Mouse (Mus musculus): ENCODE data around the gene Gcnt3.

The Gcnt3 gene

GRCm38 (mm10) chr9:70037988-70038387 lies at the start of gene Gcnt3:
Gcnt3 (minus strand) TSS chr9:70038088.
- DNase-seq (ENCODE audit: low read depth, low spot score), result no peak

DNA sequence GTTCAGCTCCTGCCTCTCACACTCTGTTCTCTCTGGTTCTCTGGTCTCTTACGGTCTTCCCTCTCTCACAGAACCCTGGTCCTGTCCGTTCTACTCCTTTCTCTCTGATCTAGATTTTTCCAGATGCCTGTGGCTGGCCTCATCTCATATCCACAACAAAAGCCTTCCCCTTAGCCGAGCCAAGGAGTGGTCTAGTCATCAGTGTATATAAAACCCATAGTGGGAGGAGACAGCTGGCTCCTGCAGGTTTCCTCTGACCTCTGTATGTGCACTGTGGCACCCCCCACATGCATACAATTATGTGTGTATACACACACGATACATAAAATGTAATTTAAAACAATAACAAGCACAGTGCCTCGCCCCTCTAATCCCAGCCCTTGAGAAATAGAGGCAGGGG lies 49.5 kb upstream of the Gcnt3 start:
- no peak for DNase-seq (ENCODE audit: low read depth, low spot score)

DNA sequence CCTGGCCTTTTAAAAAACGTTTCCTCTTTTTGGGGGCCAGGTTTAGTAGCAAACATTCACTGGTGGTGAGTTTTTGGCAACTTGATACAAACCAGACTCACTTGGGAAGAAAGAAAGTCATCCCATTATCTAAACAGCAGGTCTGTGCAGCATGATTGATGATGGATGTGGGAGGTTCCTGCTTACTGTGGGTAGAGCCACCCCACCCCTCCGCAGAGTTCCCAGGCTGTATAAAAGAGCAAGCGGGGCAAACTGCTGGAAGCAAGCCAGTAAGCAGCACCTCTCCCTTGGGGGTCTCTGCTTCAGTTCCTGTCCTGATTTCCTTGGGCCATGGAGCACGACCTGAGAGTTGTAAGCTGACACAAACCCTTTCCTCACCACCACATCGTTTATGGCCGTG lies 48.2 kb upstream of the Gcnt3 start:
- DNase-seq (ENCODE audit: low read depth, low spot score), result no peak

- DNase-seq (ENCODE audit: low read depth, low spot score), result no peak
These were observed 46.2 kb upstream of the Gcnt3 start for GRCm38 (mm10) chr9:70084107-70084506.

DNA sequence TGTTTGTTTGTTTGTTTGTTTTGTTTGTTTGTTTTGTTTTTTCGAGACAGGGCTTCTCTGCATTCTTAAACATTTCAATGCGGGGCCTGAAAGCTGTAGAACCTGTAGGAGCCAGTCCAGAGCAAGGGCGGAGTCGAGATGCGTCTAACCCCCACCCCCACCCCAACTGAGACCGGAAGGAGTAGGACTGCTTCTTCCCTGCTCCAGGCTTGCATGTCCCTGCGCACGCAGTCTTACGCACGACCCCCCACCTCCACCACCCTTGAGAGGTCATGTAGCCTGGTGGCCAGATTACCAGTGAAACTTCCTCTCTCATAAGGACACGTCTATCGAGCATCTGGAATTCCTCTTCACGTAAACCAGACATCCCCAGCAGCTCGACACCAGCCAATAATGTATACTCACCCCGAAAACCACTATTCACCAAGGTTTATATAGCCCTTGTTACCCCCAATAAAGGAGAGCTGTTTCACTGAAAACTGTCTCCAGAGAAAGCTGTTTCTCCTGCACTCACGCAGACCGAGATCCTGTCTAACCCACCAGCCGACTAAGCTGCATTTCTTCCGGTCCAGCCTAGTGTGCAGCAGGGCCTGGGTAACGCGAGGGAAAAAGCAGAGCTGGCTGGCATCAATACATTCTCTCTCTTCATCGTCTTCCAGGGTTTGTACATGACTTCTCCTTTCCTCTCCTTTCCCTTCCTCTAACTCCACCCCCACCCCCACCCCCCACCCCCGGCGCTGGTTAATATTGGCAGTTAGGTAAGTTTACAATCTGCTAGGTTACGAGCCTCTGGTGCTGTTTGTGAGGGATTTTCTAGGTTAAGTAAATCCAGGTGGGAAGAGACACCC lies 44.7 kb upstream of the Gcnt3 start:
- no peak for DNase-seq (ENCODE audit: low read depth, low spot score)

DNA sequence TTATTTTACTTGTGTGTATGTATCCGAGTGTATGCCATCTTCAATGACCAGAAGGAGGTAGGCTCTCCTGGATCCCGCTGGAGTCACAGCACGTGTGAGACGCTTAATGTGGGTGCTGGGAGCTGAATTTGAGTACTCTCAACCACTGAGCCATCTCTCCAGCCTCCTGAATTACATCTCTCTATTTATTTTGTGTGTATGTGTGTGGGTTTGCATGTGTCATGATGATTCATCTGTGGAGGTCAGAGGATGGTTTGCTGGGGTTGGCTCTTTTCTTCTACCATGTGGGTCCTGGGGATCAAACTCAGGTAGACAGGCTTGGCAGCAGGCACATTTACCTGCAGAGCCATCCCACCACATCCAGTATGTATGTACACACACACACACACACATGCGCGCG lies 43.9 kb upstream of the Gcnt3 start:
- DNase-seq (ENCODE audit: low read depth, low spot score), result no peak

DNA sequence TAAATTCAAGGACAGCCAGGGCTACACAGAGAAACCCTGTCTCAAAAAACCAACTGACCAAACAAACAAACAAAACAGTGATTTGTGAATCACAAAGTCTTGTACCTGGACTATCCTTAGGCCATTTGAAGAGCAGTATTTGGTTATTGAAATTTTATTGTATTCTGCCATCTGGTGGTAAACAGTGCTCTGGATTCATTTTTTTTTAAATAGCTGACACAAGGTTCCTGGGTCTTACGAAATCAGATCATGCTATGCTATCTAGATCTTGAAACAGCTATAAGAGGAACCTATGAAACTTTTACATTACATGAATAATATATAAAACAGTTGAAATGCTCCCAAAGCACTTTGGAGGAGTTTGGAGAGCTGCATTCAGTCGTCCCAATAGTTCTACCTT lies 43.1 kb upstream of the Gcnt3 start:
- no peak for DNase-seq (ENCODE audit: low read depth, low spot score)

GRCm38 (mm10) chr9:70080027-70080800 lies 42.3 kb upstream of the Gcnt3 start:
- no peak for DNase-seq (ENCODE audit: low read depth, low spot score)

- no peak for DNase-seq (ENCODE audit: low read depth, low spot score)
These were observed 40.1 kb upstream of the Gcnt3 start for GRCm38 (mm10) chr9:70078034-70078433.

DNA sequence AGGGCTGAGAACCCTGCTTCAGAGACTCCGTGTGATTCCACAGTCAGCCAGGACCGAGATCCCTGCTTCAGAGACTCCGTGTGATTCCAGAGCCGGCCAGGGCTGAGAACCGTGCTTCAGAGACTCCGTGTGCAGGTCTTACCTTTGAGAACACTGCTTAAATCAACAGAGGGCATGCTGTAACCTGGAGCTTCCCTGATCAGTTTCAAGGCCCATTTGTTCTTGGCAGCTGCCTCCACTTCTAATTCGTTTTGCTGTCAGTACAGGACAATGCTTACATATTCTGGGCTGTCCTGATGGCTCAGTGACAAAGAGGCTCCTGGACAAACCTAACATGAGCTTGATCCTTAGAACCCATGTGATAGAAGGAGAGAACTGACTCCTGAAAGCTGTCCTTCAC lies 39.3 kb upstream of the Gcnt3 start:
- DNase-seq (ENCODE audit: low read depth, low spot score), result no peak

GRCm38 (mm10) chr9:70072387-70072786 lies 34.5 kb upstream of the Gcnt3 start:
- no peak for DNase-seq (ENCODE audit: low read depth, low spot score)

DNA sequence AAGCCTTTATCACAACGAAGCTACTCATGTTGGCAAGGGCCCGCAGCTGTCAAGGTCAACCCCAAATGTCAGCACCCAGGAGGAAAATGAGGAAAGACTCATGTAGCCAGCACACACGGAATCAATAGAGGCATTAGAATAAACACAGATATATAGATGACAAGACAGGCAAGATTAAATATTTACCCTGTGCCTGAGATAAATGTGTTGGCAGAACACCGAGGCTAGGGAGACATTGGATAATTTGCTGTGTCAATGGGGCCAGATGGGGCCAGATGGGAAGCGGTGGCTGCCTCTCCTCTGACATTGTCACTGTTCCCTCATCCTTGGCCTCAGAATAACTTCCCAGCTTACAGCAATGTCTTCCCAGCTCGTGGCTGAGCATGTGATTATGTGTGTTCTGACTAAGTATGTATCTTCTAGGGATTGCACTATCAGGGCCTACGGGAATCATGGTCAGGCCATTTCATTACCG lies 32.1 kb upstream of the Gcnt3 start:
- DNase-seq (ENCODE audit: low read depth, low spot score), result no peak

GRCm38 (mm10) chr9:70067497-70067896 lies 29.6 kb upstream of the Gcnt3 start:
- no peak for DNase-seq (ENCODE audit: low read depth, low spot score)

DNA sequence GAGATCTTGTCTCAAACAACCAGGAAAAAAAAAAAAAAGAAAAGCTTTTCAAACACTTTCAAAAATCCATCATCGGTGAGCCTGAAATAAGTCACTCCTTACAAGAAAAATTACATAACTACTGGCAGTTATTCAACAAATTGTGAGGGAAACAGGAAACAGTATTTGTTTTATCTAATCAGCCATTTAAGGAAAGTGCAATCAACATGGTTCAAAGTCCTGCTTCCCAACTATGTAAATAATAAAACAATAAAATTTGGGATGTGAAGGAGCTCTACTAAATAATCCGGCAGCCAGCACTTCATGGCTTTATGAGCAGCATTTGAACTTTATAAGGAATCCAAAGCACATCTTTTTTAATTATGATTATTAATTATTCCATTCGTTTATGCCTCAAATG lies 24.1 kb upstream of the Gcnt3 start:
- DNase-seq (ENCODE audit: low read depth, low spot score), result no peak

DNA sequence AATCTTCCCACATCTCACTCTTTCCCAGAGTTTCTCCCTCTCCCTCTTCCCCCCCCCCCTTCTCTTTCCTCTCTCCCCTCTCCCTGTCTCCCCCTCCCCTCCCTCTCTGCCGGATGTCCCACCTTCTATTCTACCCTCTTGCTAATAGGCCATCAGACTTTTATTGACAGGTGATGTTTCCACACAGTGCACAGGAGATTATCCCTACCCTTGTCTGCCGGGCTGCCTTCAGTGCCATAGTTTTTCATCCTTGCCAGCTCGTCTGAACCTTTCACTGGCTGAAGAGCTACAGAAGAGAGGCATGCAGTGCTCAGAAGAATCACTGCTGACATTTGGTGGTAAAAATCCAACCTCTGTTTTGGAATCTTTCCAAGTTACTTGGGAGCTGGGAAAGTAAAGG lies 15.5 kb upstream of the Gcnt3 start:
- no peak for DNase-seq (ENCODE audit: low read depth, low spot score)

DNA sequence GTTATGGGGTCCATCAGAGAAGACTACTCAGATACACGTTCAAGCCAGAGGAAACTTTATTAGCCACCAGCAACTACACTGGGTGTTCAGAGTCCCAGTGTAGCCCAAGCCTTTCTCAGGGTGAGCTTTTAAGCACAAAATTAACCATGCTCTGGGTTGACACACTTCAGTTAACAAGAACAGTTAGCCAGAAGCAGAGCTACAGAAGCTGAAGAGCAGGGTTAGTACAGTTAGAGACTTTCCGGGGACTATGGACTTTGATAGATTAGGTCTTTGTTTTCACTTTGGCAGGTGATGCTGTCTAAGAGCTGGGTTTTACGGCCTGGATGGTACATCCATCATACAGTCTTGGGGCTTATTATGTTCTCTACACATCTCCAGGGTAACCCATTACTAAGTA lies 14.8 kb upstream of the Gcnt3 start:
- DNase-seq (ENCODE audit: low read depth, low spot score), result no peak

DNA sequence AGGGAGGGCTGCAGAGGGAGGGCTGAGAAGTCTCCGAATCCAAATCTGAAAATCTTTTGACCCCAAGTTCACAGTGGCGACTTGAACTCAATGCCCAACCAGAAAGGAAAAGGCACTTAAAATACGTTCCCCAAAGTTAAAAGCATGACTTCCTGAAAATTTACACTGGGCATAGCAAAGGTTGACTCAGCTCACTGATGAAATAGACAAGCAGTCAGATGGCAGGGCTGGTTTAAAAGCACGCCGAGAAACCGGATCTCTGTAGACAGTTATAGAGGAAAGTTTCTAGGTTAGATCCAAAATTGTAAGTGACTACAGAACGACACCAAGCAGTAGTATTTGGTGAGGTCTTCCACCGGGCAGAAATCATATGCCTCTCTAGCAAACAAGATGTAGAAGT lies 12.0 kb upstream of the Gcnt3 start:
- no peak for DNase-seq (ENCODE audit: low read depth, low spot score)

DNA sequence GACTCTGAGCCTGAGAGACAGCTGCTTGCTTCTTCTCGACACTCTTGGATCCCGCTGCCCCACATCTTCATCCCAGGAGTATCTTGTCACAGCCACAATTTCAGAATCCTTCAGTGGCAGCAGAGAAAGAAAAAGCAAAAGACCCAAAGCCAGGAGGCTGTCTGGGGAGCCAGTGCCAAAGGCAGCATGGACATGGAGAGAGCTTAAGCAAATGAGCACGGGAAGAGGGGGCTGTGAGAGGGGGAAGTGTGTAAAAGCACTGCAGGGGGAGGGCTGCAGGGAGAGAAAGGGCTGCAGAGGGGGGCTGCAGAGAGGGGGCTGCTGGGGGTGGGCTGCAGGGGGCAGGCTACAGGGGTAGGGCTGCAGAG lies 11.5 kb upstream of the Gcnt3 start:
- DNase-seq (ENCODE audit: low read depth, low spot score), result no peak

- no peak for DNase-seq (ENCODE audit: low read depth, low spot score)
These were observed 11.0 kb upstream of the Gcnt3 start for GRCm38 (mm10) chr9:70048751-70049415.

GRCm38 (mm10) chr9:70048280-70048679 lies 10.4 kb upstream of the Gcnt3 start:
- DNase-seq (ENCODE audit: low read depth, low spot score), result no peak

- peak; percentile 24 for DNase-seq (ENCODE audit: low read depth, low spot score)
These were observed 10.0 kb upstream of the Gcnt3 start for GRCm38 (mm10) chr9:70047839-70048238.

GRCm38 (mm10) chr9:70046255-70046654 lies 8.4 kb upstream of the Gcnt3 start:
- DNase-seq (ENCODE audit: low read depth, low spot score), result no peak

Measured in embryo, embryonic 11.5 days (tissue).